Mouse (Mus musculus) olfactory bulb, adult 2 months (tissue): ENCODE results near the gene Dpp6. TPM values are rescaled to one million over a fixed set of nuclear protein-coding genes. Genes with fewer than 3 reads are reported as not detected.

ENCODE experiments used
- H3K27ac ChIP-seq: fragments of 200-500 bp; 2 replicates; pipeline ENCODE4 v1.5.1; 2012; ENCODE audit warnings: low read depth, low read length; ENCODE audit not compliant: insufficient read depth
- H3K4me1 ChIP-seq: fragments of 200-500 bp; 2 replicates; pipeline ENCODE4 v1.6.1; 2012; ENCODE audit warnings: low read length; ENCODE audit not compliant: control insufficient read depth, insufficient read depth
- H3K4me3 ChIP-seq: fragments of 200-500 bp; 2 replicates; pipeline ENCODE4 v1.5.1; 2012; ENCODE audit warnings: mild to moderate bottlenecking, low read depth, low read length, moderate library complexity; ENCODE audit not compliant: insufficient read depth
- CTCF ChIP-seq: fragments of 200-500 bp; IDR thresholded peaks from 2 replicates; pipeline ENCODE4 v1.5.1; 2012; ENCODE audit warnings: low read depth, mild to moderate bottlenecking, low read length, moderate library complexity; ENCODE audit not compliant: insufficient read depth
- POLR2A ChIP-seq: fragments of 200-500 bp; IDR thresholded peaks from 2 replicates; pipeline ENCODE4 v1.6.1; 2012; ENCODE audit warnings: mild to moderate bottlenecking, low read depth, low read length, moderate library complexity; ENCODE audit not compliant: insufficient read depth
- WGBS: fragments of 180-500 bp; shearing (Covaris S2); methylation state at CpG from one replicate; pipeline ENCODE4 v1.1.7; 2018; 5-methylcytosine and 5-hydroxymethylcytosine counted together
- polyA plus RNA-seq: library from polyadenylated mRNA; stranded (reverse); fragments of >200 nt; gene quantifications from 2 replicates; pipeline ENCODE4 v1.2.4, GENCODE M21; 2012; ENCODE audit warnings: low replicate concordance; ENCODE audit not compliant: missing spikeins, insufficient read depth, insufficient read length

The Dpp6 gene
- 261 TPM in 1 of 2 replicates, not detected in the other for polyA plus RNA-seq

DNA sequence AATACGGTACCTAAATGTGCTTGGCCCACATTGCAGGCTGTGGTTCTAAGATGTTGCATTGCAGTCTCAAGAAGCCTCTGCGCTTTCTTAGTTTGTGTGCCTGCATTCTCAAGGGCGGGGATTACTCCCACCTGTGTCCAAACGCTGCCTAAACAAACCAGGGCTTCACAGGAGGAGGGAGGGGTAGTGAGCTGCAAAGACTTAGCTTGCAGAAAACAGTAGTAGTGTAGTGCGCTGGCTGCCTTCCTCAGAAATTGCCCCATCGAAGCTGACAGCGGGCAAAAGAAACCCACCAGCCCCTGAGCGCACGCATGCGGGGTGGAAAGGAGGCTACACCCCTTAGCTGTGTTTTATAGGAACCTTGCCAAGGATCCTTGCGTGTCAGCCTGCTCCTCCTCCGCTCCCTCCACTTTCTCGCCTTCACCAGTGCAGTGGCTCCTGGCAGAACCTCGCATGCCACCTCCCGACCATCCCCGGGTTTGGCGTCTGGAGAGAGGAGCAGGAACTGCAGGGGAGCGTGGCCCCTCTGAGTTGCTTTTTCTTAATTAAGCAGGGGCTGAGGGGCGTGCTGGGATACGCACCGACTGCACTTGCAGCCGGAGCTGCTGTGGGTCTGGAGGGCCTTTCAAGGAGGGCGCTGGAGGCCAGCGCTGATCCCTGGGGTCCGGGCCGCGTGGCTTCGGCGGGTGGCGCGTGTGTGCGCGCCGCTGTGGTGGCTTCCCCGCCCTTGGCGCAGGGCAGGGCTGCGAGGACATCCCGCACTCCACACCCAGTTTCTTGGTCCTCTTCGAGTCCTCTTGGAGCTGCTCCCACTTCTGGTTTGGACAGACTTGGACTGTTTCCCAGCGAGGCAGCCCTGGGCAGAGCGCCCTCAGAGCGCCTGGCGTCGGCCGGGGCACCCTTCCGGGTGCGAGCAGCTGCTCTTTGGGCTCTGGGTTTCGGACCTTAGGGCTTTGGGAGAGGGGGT lies at the start of gene Dpp6:
Gene Dpp6 (plus strand): TSS at position 229 of the 967 bp plus-strand sequence.
- 1% methylated on average over 48 of the region's 48 CpGs for WGBS
- H3K27ac ChIP-seq: peak within 1 kb of the TSS; percentile 70

DNA sequence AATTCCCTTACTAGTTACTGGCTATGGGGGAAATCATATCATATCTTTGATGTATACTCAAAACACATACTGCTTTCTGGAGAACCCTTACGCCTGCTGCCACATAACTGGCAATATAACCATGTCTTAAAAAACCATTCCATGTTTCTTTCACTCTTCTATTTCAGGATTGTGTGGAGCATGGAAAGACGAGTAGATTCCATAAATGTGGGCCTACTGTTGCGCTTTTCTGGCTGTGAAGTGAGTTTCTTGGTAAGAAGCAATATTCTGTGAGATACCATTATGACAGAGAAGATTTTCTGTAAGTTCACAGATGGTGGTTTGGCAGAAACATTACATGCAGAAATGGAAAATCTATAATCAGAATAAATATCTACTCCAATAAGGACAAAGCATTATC lies 33.0 kb upstream of the Dpp6 start:
- H3K27ac ChIP-seq: no peak overlapping the region
- no peak for TF ChIP-seq CTCF
- no peak for TF ChIP-seq POLR2A
- WGBS: 80% methylated on average over 3 of the region's 3 CpGs
- no peak overlapping the region for H3K4me3 ChIP-seq
- H3K4me1 ChIP-seq: peaks cover 3% of the 10 kb centered on the region

More for the DNA sequence above, at the start of gene Dpp6:
- H3K4me3 ChIP-seq: peak within 1 kb of the TSS; percentile 64
- H3K4me1 ChIP-seq: no peaks in the 10 kb centered on the region
- TF ChIP-seq CTCF: 0 out of 2 replicates have a peak, but pooled peaks have one; percentile 14
- 0 out of 2 replicates have a peak, but pooled peaks have one; percentile 32 for TF ChIP-seq POLR2A

DNA sequence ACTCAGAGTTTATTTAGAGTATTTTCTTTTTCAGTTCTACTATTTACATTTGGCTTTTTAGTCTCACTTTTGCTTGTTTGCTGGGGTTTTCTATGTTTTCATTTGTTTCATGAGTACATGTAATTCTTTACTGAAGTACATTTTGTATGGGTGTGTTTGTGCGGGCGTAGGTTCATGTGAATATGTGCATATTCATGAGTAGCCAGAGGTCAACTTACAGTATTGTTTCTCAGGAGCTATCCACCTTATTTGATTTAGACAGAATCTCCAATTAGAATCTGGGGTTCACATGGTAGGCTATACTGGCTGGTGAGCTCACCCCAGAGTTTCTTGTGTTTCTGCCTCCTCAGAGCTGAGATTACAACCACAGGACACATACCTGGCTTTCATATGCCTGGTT lies 21.5 kb upstream of the Dpp6 start:
- Histone ChIP-seq H3K4me1 (no peaks in the 10 kb centered on the region), H3K27ac (no peak overlapping the region), H3K4me3 (no peak overlapping the region)
- TF ChIP-seq POLR2A (no peak), CTCF (no peak)
- WGBS: 100% methylated on average over 2 of the region's 2 CpGs

DNA sequence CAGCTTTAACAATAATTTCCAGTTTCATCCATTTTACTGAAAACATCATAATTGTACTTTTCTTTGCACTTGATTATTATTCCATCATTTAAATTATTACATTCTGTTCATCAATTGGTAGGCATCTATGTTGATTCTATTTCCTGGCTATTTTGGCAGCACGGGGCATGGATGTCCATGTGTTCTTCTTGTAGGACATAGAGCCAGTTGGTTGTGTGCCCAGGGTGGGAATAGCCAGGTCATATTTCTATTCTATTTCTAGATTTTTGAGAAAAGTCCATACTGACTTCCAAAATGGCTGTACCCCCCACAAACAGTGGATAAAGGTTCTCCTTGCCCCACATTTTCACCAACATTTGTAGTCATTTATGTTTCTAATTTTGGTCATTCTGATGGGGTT lies 19.0 kb downstream of the Dpp6 start:
- H3K4me3 ChIP-seq: no peak overlapping the region
- WGBS: 90% methylated on average over 1 of the region's 1 CpGs
- no peak for TF ChIP-seq CTCF
- no peak for TF ChIP-seq POLR2A
- H3K4me1 ChIP-seq: no peaks in the 10 kb centered on the region
- H3K27ac ChIP-seq: no peak overlapping the region

DNA sequence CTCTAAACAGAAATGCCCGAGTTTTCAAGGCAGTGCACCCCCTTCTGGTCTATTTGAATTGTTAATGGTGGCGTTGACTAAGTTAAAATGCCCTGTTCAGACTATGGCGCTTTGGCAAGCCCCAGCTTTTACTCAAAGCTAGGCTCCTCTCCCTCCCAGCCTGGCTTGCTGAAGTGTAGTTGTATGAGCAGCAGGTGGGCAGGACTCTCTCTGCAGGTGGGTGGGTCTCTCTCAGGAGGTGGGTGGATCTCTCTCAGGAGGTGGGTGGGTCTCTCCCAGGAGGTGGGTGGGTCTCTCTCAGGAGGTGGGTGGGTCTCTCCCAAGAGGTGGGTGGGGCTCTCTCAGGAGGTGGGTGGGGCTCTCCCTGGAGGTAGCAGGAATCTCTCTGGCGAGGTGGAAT lies 24.1 kb downstream of the Dpp6 start:
- Histone ChIP-seq H3K27ac (no peak overlapping the region), H3K4me3 (no peak overlapping the region), H3K4me1 (no peaks in the 10 kb centered on the region)
- no peak for TF ChIP-seq CTCF
- no peak for TF ChIP-seq POLR2A
- 43% methylated on average over 4 of the region's 4 CpGs for WGBS

DNA sequence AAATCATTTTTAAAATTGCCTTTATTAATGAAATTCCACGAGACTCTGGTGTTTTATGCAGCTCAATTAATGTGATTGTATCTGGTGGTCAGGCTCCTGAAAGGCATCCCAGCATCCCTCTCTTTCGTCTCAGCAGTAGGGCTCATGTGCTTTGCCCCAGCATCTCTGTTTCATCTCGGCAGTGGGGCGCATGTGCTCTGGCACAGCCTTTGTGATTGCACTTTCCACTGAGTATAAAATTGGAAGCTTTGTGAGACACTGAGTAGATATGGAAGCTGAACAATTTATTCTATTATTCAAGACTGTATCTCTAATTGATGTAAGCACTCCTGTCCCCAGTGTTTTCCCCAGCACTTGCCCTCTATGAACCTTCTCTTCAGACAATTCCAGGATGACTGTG lies 37.7 kb downstream of the Dpp6 start:
- Histone ChIP-seq H3K27ac (no peak overlapping the region), H3K4me3 (no peak overlapping the region), H3K4me1 (no peaks in the 10 kb centered on the region)
- TF ChIP-seq CTCF (no peak), POLR2A (no peak)
- WGBS: 40% methylated on average over 4 of the region's 4 CpGs

DNA sequence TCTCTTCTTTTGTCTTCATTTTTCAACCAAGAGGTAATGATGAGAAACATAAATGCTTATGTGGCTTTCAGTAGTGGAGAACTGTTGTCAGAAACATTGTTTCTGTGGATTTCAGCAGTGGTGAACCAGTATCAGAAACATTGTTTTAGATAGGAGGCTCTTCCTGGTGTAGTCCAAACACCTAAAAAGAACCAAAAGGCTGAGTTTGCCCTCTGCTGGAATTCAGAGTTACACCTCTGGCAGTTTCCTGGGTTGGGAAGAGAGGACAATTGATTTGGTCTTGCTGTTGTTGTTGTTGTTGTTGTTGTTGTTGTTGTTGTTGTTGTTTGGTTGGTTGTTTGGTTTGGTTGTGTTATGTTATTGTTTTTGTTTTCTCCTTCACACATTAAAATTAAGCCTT lies 58.4 kb downstream of the Dpp6 start:
- Histone ChIP-seq H3K4me3 (no peak overlapping the region), H3K27ac (no peak overlapping the region), H3K4me1 (no peaks in the 10 kb centered on the region)
- no peak for TF ChIP-seq CTCF
- no peak for TF ChIP-seq POLR2A

DNA sequence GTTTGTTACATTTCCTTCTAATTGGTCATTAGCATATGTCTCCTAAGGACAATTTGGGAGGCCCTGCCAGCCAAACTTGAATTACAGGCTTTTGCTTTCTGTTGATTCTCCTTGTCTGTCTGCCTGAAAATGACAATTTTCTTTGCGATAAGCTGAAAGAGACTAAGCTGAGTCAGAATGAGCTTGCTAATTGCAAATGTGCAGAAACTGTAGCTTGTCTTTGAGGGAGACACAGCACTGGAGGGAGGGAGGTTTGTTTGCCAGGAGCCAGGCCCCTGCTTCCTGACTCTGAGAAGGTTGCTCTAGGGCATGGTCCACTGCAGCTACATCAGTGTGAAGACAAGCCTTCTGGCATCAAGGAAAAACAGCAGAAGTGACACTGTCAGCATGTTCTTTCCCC lies 70.5 kb downstream of the Dpp6 start:
- H3K4me3 ChIP-seq: no peak overlapping the region
- H3K27ac ChIP-seq: no peak overlapping the region
- TF ChIP-seq POLR2A (no peak), CTCF (no peak)
- 18% methylated on average over 1 of the region's 1 CpGs for WGBS
- H3K4me1 ChIP-seq: peaks cover 9% of the 10 kb centered on the region

DNA sequence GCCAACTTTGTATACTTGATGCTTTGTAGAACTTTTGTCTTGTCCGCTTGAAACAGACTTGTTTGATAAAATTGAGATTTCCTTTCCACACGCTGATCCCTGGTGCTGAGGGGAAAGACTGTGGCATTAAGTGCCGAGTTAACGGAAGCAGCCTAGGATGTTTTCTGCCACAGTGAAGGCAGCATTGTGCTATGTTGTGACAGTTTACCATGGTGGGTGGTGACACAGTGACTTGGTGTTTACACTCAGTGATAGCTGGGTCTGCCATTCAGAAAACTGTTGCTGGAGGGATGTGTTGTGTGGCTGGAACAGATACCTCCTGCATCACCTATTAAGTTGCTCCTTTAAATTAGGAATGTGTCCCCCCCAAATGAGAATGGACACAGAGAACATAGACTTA lies 71.1 kb downstream of the Dpp6 start:
- WGBS: 29% methylated on average over 4 of the region's 4 CpGs
- Histone ChIP-seq H3K4me3 (no peak overlapping the region), H3K4me1 (peaks cover 9% of the 10 kb centered on the region), H3K27ac (no peak overlapping the region)
- no peak for TF ChIP-seq CTCF
- no peak for TF ChIP-seq POLR2A

DNA sequence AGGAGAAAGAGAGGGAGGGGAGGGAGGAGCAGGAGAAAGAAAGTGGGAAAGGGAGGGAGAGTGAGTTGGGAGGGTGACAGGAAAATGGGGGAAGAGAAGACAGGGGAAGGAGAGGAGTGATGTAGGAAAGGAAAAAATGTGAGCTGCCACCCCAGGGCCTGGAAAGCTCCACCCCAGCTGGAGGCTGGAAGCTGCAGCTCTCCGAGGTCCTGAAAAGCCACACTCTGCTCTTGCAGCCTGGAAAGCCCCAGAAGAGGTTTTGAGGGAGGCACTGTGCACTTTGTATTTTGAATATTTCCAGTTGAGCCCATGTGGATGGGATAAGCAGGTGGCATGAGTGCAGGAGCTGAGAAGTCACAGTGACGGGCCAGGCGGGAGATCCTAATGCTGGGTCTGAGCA lies 77.3 kb downstream of the Dpp6 start:
- Histone ChIP-seq H3K4me1 (peaks cover 5% of the 10 kb centered on the region), H3K4me3 (no peak overlapping the region), H3K27ac (no peak overlapping the region)
- TF ChIP-seq POLR2A (no peak), CTCF (no peak)
- 57% methylated on average over 3 of the region's 3 CpGs for WGBS
